Mouse (Mus musculus) intestine, postnatal 0 days (tissue): ENCODE results near the gene Trappc11. TPM values are rescaled to one million over a fixed set of nuclear protein-coding genes. Genes with fewer than 3 reads are reported as not detected.

Experiments used
- ATAC-seq: fragments of 200-750 bp; cut with Nextera tagmentation; 2 replicates; pipeline ENCODE4 v1.8.0; 2017; ENCODE audit warnings: mild to moderate bottlenecking, moderate TSS enrichment, moderate library complexity
- H3K27ac ChIP-seq: fragments of 300-500 bp; sonication (generic); 2 replicates; pipeline ENCODE4 v1.5.1; 2014; ENCODE audit warnings: mild to moderate bottlenecking, low read depth, low read length, moderate library complexity
- H3K27me3 ChIP-seq: fragments of 300-500 bp; sonication (generic); replicated peaks from 2 replicates; pipeline ENCODE4 v1.6.1; 2014; ENCODE audit warnings: low read length, mixed read lengths; ENCODE audit not compliant: control insufficient read depth, insufficient read depth
- H3K36me3 ChIP-seq: fragments of 300-500 bp; sonication (generic); 2 replicates; pipeline ENCODE4 v1.6.1; 2014; ENCODE audit warnings: mild to moderate bottlenecking, moderate library complexity; ENCODE audit not compliant: control insufficient read depth, insufficient read depth
- H3K4me1 ChIP-seq: fragments of 300-500 bp; sonication (generic); replicated peaks from 2 replicates; pipeline ENCODE4 v1.6.1; 2014; ENCODE audit warnings: antibody characterized with exemption, low read length, mixed read lengths; ENCODE audit not compliant: control insufficient read depth, insufficient read depth
- H3K4me2 ChIP-seq: fragments of 300-500 bp; sonication (generic); replicated peaks from 2 replicates; pipeline ENCODE4 v1.6.1; 2014; ENCODE audit warnings: low read depth, mild to moderate bottlenecking, moderate library complexity
- H3K4me3 ChIP-seq: fragments of 300-500 bp; sonication (generic); 2 replicates; pipeline ENCODE4 v1.5.1; 2014; ENCODE audit warnings: low read depth, low read length
- H3K9ac ChIP-seq: fragments of 300-500 bp; sonication (generic); 2 replicates; pipeline ENCODE4 v1.6.1; 2014; ENCODE audit warnings: mild to moderate bottlenecking, low read depth, low read length
- H3K9me3 ChIP-seq: fragments of 300-500 bp; sonication (generic); 2 replicates; pipeline ENCODE4 v1.6.1; 2016; ENCODE audit warnings: mixed run types; ENCODE audit not compliant: control insufficient read depth
- CTCF ChIP-seq: sonication (generic); IDR thresholded peaks from 2 replicates; pipeline ENCODE4 v1.5.1; 2016; ENCODE audit warnings: low read depth, mild to moderate bottlenecking, control low read depth, antibody characterized with exemption, moderate library complexity
- WGBS: fragments of 180-500 bp; shearing (Covaris S2); extraction: QIAGEN DNeasy Blood & Tissue Kit; methylation state at CpG from one replicate; pipeline ENCODE4 v1.1.7; 2014; 5-methylcytosine and 5-hydroxymethylcytosine counted together
- polyA plus RNA-seq: library from polyadenylated mRNA; unstranded; fragments of >200 nt; fragmentation: Nextera tagmentation; extraction: Ambion mirVana; gene quantifications from 2 replicates; pipeline ENCODE4 v1.2.1, GENCODE M21; 2015

The Trappc11 gene
- polyA plus RNA-seq, 1 experiment from 2014 or later, result 14.0 TPM

- peaks cover 24% of the 10 kb centered on the region for H3K36me3 ChIP-seq
- no peak overlapping the region for H3K9ac ChIP-seq
- no peak for ATAC-seq
- WGBS, result 91% methylated on average over 4 of the region's 4 CpGs
- no peak overlapping the region for H3K27ac ChIP-seq
- TF ChIP-seq CTCF, result no peak
- no peak overlapping the region for H3K4me2 ChIP-seq
- no peaks in the 10 kb centered on the region for H3K27me3 ChIP-seq
- no peak overlapping the region for H3K4me3 ChIP-seq
- H3K9me3 ChIP-seq, result no peaks in the 10 kb centered on the region
- H3K4me1 ChIP-seq, result no peaks in the 10 kb centered on the region
Observed at GRCm38 (mm10) chr8:47538323-47538722, 5.1 kb upstream of the Trappc11 start.

GRCm38 (mm10) chr8:47528094-47528493, 5.2 kb downstream of the Trappc11 start:
- WGBS, result 100% methylated on average over 1 of the region's 1 CpGs
- Histone ChIP-seq H3K4me3 (no peak overlapping the region), H3K9me3 (no peaks in the 10 kb centered on the region), H3K9ac (no peak overlapping the region), H3K4me2 (no peak overlapping the region), H3K27ac (no peak overlapping the region), H3K36me3 (peaks cover 55% of the 10 kb centered on the region), H3K4me1 (0 out of 2 replicates have a peak, but pooled peaks cover 3% of the 10 kb centered on the region), H3K27me3 (no peaks in the 10 kb centered on the region)
- TF ChIP-seq CTCF, result no peak
- ATAC-seq, result no peak

- no peak for ATAC-seq
- no peak for TF ChIP-seq CTCF
- WGBS, result 97% methylated on average over 15 of the region's 15 CpGs
- H3K4me2 ChIP-seq, result no peak overlapping the region
- no peaks in the 10 kb centered on the region for H3K4me1 ChIP-seq
- no peak overlapping the region for H3K27ac ChIP-seq
- peaks cover 67% of the 10 kb centered on the region for H3K36me3 ChIP-seq
- H3K27me3 ChIP-seq, result no peaks in the 10 kb centered on the region
- no peak overlapping the region for H3K9ac ChIP-seq
- H3K9me3 ChIP-seq, result no peaks in the 10 kb centered on the region
- H3K4me3 ChIP-seq, result no peak overlapping the region
Observed at GRCm38 (mm10) chr8:47513601-47514000, 19.7 kb downstream of the Trappc11 start.

GRCm38 (mm10) chr8:47510930-47511329, 22.3 kb downstream of the Trappc11 start:
- peaks cover 69% of the 10 kb centered on the region for H3K36me3 ChIP-seq
- no peak overlapping the region for H3K4me3 ChIP-seq
- no peaks in the 10 kb centered on the region for H3K9me3 ChIP-seq
- no peaks in the 10 kb centered on the region for H3K27me3 ChIP-seq
- no peak for ATAC-seq
- no peak overlapping the region for H3K4me2 ChIP-seq
- no peak for TF ChIP-seq CTCF
- H3K27ac ChIP-seq, result no peak overlapping the region
- no peak overlapping the region for H3K9ac ChIP-seq
- H3K4me1 ChIP-seq, result no peaks in the 10 kb centered on the region
- 92% methylated on average over 9 of the region's 9 CpGs for WGBS

GRCm38 (mm10) chr8:47505431-47505830, 27.8 kb downstream of the Trappc11 start:
- ATAC-seq, result no peak
- no peaks in the 10 kb centered on the region for H3K4me1 ChIP-seq
- TF ChIP-seq CTCF, result no peak
- H3K4me3 ChIP-seq, result no peak overlapping the region
- no peak overlapping the region for H3K9ac ChIP-seq
- no peaks in the 10 kb centered on the region for H3K27me3 ChIP-seq
- H3K4me2 ChIP-seq, result no peak overlapping the region
- H3K36me3 ChIP-seq, result peaks cover 77% of the 10 kb centered on the region
- H3K27ac ChIP-seq, result no peak overlapping the region
- 92% methylated on average over 12 of the region's 12 CpGs for WGBS
- H3K9me3 ChIP-seq, result no peaks in the 10 kb centered on the region

- Histone ChIP-seq H3K36me3 (peaks cover 79% of the 10 kb centered on the region), H3K4me1 (no peaks in the 10 kb centered on the region), H3K27ac (no peak overlapping the region), H3K9ac (no peak overlapping the region), H3K9me3 (no peaks in the 10 kb centered on the region), H3K27me3 (no peaks in the 10 kb centered on the region), H3K4me3 (no peak overlapping the region), H3K4me2 (no peak overlapping the region)
- ATAC-seq, result no peak
- no peak for TF ChIP-seq CTCF
- 96% methylated on average over 13 of the region's 13 CpGs for WGBS
Observed at GRCm38 (mm10) chr8:47502546-47502945, 30.7 kb downstream of the Trappc11 start.

GRCm38 (mm10) chr8:47501994-47502393, 31.3 kb downstream of the Trappc11 start:
- 56% methylated on average over 2 of the region's 2 CpGs for WGBS
- H3K36me3 ChIP-seq, result peaks cover 79% of the 10 kb centered on the region
- H3K4me1 ChIP-seq, result no peaks in the 10 kb centered on the region

More at GRCm38 (mm10) chr8:47501994-47502393, 31.3 kb downstream of the Trappc11 start:
- no peaks in the 10 kb centered on the region for H3K9me3 ChIP-seq
- H3K27ac ChIP-seq, result no peak overlapping the region
- H3K9ac ChIP-seq, result no peak overlapping the region
- no peaks in the 10 kb centered on the region for H3K27me3 ChIP-seq
- H3K4me2 ChIP-seq, result no peak overlapping the region
- H3K4me3 ChIP-seq, result no peak overlapping the region
- ATAC-seq, result no peak
- no peak for TF ChIP-seq CTCF
